10 mouse cellular contexts compared by ENCODE assay signal in the genomic region with DNA sequence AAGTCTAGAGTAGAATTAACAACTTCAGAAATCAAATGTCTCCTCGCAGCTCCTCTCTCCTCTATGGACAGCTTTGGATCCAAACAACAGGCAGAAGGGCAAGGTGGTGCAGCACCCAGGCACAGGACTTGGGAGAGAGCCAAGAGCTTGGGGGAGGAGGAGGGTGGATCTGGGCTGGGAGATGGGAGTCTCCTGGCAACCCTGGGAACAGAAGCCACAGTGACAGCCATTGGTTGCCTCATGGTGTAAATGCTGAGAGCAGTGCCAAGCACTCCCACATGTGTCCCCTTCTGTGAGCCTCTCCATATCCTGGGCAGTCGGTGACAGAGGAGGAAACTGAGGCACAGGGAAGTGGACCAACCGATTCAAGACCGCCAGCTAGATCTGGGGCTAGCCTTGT. TPM values are rescaled to one million over a fixed set of nuclear protein-coding genes. Genes with fewer than 3 reads are reported as not detected.
A peak's percentile ranks its signal among the peaks of the same experiment; 100 is the strongest.
DNase-seq lines count a peak whose midpoint lies in the region; TF ChIP-seq lines count a peak whose summit lies in the region.
"Had no signal": no experiment of that assay in that cellular context is flagged by ENCODE, and none has a peak within 500 bp of the region (broad histone marks: within the 10 kb centered on the region; RNA-seq: fewer than 3 reads in every experiment).

No protein-coding gene starts in this region.

- no peak overlapping the region for H3K27ac ChIP-seq in heart, embryonic 10.5 days
- H3K27ac ChIP-seq: limb, embryonic 15.5 days had no signal

- no peaks in the 10 kb centered on the region for H3K9me3 ChIP-seq in heart, embryonic 10.5 days
- H3K9me3 ChIP-seq: limb, embryonic 15.5 days had no signal

- H3K36me3 ChIP-seq in heart, embryonic 10.5 days = no peaks in the 10 kb centered on the region
- H3K36me3 ChIP-seq: limb, embryonic 15.5 days had no signal

- peaks cover 12% of the 10 kb centered on the region; the same call in 1 of the 2 replicates for H3K27me3 ChIP-seq in heart, embryonic 10.5 days (ENCODE audit: insufficient read depth, poor library complexity, severe bottlenecking)

- 82% methylated on average over 4 of the region's 4 CpGs for WGBS in heart, embryonic 10.5 days

- peak; percentile 13 to 22 for DNase-seq in heart, adult 18-20 months
- no peak for DNase-seq in heart, embryonic 10.5 days (ENCODE audit: low spot score)
- peak; percentile 93 for DNase-seq in brain, embryonic 14.5 days (ENCODE audit: low read depth)
- DNase-seq in heart, postnatal 4 days = peak; percentile 71
- peak; percentile 62 to 64 for DNase-seq in layer of hippocampus, postnatal 25 days (ENCODE audit: extremely low spot score in 1 of 2, low spot score in 1 of 2)
- DNase-seq in ovary, postnatal 10 days (ENCODE audit: low spot score) = peak; percentile 6
- no peak for DNase-seq in adipocyte (ENCODE audit: low spot score)
- DNase-seq in B cell, adult 2 months = no peak

- peaks cover 22% of the 10 kb centered on the region for H3K4me1 ChIP-seq in heart, embryonic 10.5 days

- TF ChIP-seq CTCF in brain, embryonic 14.5 days (IDR thresholded peaks at IDR 0.05; ENCODE audit: borderline replicate concordance, extremely low read depth, insufficient read depth, insufficient read length) = no peak

- H3K4me3 ChIP-seq in heart, embryonic 10.5 days = no peak overlapping the region
- H3K4me3 ChIP-seq: limb, embryonic 15.5 days had no signal

- no peak for TF ChIP-seq POLR2A in brain, embryonic 14.5 days (IDR thresholded peaks at IDR 0.05; ENCODE audit: borderline replicate concordance, extremely low read depth, insufficient read depth, insufficient read length, poor library complexity, severe bottlenecking)

RNA-seq across cellular contexts. Expression of gene Pcp4, which starts 1.3 kb away (rescaled TPM):
- 1 to 10 TPM; 1.1 to 2.8 TPM for total RNA-seq in heart, adult 18-20 months (2021)
- 2.5 and 5.5 TPM in 2 replicates for polyA plus RNA-seq in heart, embryonic 10.5 days (2016; fragmentation: Nextera tagmentation; extraction: Ambion mirVana)
- polyA plus RNA-seq in brain, embryonic 14.5 days (2012; rRNA removed) = 76.6 and 125 TPM in 2 replicates
- under 1 TPM; 0.67 to 0.74 TPM for total RNA-seq in heart, postnatal 4 days (2021)
- total RNA-seq in layer of hippocampus, postnatal 25 days (2021) = 100 to 1,000 TPM; 291 to 314 TPM
- total RNA-seq: common myeloid progenitor, adult 5-6 weeks had no signal

RNA-seq across cellular contexts. Expression of gene Itgb2l, which starts 25.3 kb away (rescaled TPM):
- total RNA-seq in heart, adult 18-20 months (2021) = not detected
- polyA plus RNA-seq in heart, embryonic 10.5 days (2016; fragmentation: Nextera tagmentation; extraction: Ambion mirVana) = not detected in 2 replicates
- 0.05 and 0.08 TPM in 2 replicates for polyA plus RNA-seq in brain, embryonic 14.5 days (2012; rRNA removed)
- total RNA-seq in heart, postnatal 4 days (2021) = not detected
- not detected for total RNA-seq in layer of hippocampus, postnatal 25 days (2021)

Comparison
In these comparisons a context has a peak if more than half of its experiments do, and no peak if none do; other contexts are left out.
1. DNase-seq: peak in heart, adult 18-20 months (2 of 2), brain, embryonic 14.5 days (single experiment), heart, postnatal 4 days (single experiment), layer of hippocampus, postnatal 25 days (2 of 2) and ovary, postnatal 10 days (single experiment); none in heart, embryonic 10.5 days (single experiment), adipocyte (single experiment) and B cell, adult 2 months (0 of 2).
2. RNA of gene Pcp4, which starts 1.3 kb away (total RNA-seq): 291 to 314 TPM in layer of hippocampus, postnatal 25 days; 1.1 to 2.8 TPM in heart, adult 18-20 months and 0.67 to 0.74 TPM in heart, postnatal 4 days; every median in the first group is over 10 times any median in the second.